Mouse (Mus musculus) adrenal gland, adult 2 months (tissue): ENCODE results near the gene 6030408B16Rik. TPM values are rescaled to one million over a fixed set of nuclear protein-coding genes. Genes with fewer than 3 reads are reported as not detected.

Experiments
- DNase-seq: peaks from one replicate; pipeline ENCODE4 v3.0.0; 2021
- polyA plus RNA-seq: library from polyadenylated mRNA; depleted of rRNA; stranded (reverse); fragments of >200 nt; gene quantifications from 2 replicates; pipeline ENCODE4 v1.2.3, GENCODE M21; 2012
- total RNA-seq, 2 experiments: library from RNA; stranded (reverse); gene quantifications; 2 replicates each; pipeline ENCODE4 v1.2.3; 2021

6030408B16Rik gene
- total and polyA plus RNA-seq, 3 experiments = 0.40 to 2.0 (median 0.52) TPM

DNA sequence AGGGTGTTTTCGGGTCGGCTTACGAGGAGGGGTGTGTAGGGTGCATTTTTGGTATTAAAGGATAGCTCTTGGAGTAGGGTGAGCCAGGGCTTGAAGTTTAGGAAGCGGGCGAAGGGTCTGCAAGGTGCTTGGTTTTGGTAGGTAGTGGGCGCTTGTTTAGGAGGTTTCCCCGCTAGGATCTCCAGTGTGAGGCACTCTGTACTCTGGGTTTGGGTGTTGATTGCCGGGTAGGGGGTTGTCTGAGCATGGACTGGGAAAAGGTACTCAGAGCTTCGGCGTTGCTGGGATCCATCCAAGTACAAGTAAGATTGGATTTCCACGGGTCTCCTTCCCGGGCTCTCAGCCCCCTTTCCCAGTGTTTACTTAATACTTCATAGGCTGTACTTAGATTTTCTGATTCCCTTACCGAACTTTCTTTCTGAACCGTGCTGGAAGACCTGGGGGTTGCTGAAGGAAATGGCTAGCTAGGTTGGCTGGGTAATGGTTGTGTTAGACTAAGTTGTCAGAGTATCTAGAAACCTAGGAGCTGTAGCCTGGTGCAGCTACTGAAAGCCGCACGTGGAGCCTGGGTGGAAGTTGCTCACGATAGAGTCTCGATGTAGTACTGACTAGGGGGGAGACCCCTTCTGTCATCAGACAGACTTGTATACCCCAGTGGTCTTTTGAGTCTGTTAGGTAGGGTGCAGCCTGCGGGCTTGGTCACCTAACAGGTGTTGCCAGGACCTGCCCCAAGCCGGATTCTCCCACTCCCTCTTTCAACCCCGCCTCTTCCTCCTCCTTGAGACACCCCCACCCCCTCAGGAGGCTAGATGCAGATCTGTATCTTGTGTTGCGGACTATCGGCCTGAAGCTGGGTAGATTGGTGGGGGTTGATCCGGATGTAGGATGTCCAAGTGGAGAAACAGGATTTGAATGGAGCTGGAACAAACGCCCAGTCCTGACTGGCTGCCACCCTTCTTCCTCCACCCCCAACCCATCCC, 25.7 kb upstream of the 6030408B16Rik start:
- DNase-seq = peak; percentile 60

- no peak for DNase-seq
Measured at GRCm38 (mm10) chr15:101270101-101270820, 22.8 kb upstream of the 6030408B16Rik start.

DNA sequence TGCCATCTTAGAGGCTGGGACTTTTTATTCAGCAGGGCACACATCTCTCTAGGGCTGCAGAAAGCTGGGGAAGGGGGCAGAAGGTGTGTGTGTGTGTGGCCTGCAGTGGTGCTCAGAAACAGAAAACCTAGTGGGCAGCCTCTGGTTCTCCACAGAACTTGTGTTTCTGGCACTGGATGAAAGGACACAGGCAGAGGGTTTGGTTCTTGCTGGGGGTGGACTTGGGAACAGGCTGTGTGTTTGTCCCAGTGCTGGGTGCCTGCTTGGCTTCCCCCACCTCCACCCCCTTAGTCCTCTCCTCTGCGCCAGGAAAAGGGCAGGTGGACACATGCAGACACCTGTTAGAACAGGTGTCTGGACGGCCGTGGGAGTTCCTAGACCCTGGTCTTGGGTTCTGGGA, 21.9 kb upstream of the 6030408B16Rik start:
- DNase-seq = no peak

DNA sequence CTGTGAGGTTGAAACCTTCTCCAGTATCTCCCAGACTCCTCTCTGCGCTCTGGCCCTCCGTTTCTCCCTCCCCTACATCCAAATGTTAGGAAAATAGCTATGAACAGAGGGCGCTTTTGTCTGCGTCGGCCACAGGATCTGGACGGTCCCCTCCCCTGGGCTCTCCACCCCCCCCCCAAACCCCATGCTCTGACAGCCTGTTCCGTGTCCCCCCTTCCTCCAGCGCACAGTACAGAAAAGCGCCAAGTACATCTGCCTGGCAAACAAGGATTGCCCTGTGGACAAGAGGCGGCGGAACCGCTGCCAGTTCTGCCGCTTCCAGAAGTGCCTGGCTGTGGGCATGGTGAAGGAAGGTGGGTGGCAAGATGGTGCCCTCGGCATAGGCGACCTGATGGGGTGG, 21.5 kb upstream of the 6030408B16Rik start:
- DNase-seq = peak; percentile 7

DNA sequence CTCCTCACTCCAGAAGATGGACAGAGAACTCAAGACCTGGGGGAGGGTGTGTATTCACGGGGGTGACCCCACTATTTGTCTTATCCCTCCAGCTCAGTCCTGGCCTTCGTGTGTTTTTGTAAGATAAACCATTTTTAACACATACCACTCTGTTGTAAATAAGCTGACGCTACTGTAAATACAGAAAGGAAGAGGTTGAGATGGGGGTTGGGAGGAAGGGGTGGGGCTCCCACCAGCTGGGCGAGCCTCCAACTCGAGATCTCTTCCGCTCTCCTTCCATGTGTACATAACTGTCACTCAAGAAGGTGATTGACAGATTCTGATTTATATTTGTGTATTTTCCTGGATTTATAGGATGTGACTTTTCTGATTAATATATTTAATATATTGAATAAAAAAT, 18.6 kb upstream of the 6030408B16Rik start:
- peak; percentile 1 for DNase-seq

GRCm38 (mm10) chr15:101277351-101277899, 15.6 kb upstream of the 6030408B16Rik start:
- peak; percentile 17 for DNase-seq

- DNase-seq = peak; percentile 64
Measured at GRCm38 (mm10) chr15:101278589-101278988, 14.4 kb upstream of the 6030408B16Rik start.

- DNase-seq = peak; percentile 95
Measured at GRCm38 (mm10) chr15:101279430-101279999, 13.5 kb upstream of the 6030408B16Rik start.

DNA sequence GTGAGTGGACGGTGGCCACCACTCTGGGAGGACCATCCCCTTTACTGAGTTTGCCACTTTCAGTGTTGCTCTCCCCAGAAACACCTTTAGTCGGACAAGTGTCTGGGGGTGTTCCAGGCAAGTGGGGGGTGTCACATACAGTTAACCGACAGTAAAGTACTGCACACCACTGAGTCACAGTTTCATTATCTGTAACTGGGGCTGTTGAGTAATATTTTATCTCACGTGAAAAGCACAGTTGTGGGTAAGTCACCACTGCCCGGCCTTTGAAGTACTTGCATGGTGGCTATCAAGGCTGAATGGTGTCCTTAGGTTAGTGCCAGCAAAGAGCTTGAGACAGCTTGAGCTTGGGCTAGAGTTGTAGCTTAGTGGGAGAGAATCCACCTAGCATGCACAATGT, 10.5 kb upstream of the 6030408B16Rik start:
- peak; percentile 84 for DNase-seq

DNA sequence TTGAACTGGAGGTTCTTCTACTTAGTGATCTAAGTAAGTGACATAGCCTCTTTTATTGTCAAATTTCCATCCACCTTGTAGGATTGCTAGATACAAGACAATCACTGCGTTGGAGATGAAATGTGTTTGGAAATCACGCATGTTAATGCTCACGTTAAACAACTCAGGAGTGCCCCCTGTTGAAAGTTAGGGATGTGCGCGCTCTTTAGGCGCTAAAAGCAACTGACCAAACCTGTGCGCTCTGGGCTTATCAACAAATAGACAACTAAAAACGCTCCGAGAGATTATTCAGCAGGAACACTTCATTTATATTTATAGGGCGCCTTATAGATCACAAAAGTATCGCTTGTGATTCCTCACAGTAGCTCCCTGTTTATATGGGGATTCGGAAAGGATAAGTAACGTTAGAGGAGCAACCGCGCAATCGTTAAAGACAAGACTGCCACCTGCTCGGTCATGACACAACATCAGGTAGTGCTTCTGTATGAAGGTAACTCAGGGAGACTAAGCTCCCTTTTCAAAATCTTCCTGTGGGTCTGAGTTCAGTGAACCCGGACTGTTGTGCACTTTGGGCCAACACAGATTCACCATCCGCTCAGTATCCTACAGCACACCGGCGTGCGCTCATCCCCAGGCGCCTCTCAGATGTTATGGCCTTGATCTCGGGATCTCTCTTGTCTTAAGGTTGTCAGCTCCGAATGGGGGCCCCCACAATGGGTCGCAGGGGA, 9.7 kb upstream of the 6030408B16Rik start:
- peak; percentile 72 for DNase-seq

DNA sequence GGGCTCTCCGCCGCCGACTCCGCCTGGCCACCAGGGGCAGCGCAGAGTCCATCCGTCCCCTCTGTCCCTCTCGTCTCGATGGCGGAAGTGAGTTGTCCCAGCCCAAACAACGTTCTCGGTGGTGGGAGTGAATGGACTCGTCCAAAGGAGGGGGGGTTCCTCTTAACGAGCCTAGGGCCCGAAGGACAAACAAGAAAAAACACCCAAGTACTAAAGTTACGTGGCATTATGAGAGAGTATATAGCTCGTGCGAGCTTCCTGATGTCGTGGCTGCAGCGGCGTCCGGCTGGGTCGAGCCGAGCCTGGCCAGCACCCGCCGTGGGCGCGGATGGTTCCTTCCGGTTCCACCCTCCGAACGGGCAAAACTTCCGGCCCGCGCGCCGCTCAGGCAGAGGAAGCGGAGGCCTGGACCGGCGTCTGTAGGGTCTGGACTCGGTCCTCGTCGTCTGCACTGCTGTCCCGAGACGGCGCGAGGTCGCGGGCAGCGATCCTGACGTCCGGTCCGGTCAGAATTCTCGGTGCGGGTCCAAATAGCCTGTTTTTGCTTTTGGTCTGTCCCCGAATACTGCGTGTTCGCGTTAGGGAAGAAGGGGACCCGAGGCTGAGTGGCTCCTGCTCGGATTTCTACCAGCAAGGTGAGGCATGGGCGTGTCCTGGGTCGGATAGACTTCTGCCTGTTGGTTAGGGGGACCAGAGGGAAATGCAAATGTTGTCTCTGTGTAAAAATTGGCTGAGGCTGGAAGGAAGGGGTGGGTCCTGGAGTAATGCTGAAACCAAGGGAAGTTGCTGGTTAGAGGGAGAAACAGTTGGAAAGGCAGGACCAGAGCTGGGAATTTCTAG, 8.9 kb upstream of the 6030408B16Rik start, which contains the start of gene Atg101:
Gene Atg101, plus strand, starts transcription at position 362 of the 840 bp plus-strand sequence.
- peak; percentile 92 for DNase-seq

GRCm38 (mm10) chr15:101286129-101286770, 6.8 kb upstream of the 6030408B16Rik start:
- DNase-seq = peak; percentile 44

DNA sequence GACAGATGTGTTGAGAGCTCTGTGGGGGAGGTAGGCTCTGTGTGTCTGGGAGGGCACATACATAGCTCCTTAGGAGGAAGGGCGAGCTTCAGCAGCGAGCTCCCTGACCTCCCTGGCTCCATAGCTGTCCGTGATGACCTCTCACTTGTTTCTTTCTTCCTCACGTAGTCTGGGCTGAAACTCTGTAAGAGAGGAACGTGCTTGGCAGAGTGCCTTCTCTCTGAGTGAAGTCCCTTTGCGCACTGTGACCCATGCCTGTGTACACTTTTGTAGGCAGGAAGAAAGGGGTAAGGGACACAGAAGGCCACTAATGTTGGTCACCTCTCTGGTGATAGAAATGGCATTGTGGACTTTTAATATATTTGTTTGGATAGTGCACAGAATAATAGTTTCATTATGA, 5.7 kb upstream of the 6030408B16Rik start:
- peak; percentile 14 for DNase-seq

DNA sequence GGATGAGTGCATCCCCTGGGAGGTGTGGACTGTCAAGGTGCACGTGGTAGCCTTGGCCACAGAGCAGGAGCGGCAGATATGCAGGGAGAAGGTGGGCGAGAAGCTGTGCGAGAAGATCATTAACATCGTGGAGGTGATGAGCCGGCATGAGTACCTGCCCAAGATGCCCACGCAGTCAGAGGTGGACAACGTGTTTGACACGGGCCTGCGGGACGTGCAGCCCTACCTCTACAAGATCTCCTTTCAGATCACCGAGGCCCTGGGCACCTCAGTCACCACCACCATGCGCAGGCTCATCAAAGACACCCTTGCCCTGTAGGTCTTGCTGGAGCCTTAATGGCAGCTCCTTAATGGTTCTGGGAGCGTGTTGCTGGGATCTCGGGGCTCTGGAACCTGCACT, 2.7 kb upstream of the 6030408B16Rik start:
- no peak for DNase-seq

DNA sequence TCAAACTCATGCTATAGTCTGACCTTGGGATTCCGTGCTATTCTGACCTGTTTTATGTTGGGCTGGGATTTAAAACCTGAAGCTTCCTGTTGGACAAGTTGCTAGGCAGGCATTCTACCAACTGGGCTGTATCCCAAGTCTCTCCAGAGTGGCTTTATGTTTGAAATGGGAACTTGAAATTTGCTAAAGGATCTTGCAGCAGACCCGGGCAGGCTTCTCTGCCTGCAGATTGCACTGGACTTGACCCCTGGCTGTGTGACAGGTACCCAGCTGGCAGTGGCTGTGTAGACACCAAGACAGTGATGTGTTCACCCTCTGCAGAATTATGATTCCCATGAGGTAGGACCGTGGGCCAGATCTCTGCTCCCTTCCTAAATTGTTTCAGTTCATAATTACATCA, 1.0 kb upstream of the 6030408B16Rik start:
- DNase-seq = no peak

DNA sequence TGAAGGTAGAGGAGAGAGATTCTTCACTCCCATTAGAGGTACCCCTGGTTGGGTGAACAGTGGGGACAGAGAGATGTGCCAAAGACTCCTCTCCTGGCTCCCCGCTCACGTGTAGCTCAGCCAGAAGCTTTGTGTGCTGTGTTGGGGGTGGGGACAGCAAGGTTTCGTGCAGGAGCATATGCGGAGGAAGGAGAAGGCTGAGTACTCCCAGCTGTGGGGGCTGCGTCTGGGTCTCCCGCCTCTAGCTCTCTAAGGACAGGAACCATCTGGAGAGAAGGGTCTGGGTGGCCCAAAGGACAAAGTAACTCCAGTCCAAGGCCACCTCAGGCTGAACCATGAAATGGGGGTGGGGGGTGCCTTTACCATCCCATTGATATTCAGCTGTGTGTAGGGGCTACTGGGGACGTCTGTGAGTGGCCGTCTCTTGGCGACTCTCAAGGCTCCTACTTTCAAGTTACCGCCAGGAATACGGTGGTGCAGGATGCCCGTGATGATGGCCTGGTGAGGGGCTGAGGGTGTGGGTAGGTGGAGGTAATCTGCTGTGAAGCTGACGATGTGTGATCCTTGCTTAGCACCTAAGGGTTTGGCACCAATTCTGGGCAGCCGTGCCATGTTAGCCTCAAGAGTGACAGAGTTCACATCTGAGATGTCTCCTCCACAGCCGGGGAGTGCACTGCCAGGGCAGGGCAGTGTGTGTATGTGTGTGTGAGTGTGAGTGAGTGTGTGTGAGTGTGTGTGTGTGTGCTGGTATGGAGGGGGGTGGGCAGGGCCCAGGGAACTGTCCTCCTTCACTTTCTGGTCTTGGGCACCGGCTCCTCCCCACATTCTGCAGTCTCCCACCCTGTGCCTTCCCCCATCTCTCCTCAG, 1.2 kb downstream of the 6030408B16Rik start:
- no peak for DNase-seq

DNA sequence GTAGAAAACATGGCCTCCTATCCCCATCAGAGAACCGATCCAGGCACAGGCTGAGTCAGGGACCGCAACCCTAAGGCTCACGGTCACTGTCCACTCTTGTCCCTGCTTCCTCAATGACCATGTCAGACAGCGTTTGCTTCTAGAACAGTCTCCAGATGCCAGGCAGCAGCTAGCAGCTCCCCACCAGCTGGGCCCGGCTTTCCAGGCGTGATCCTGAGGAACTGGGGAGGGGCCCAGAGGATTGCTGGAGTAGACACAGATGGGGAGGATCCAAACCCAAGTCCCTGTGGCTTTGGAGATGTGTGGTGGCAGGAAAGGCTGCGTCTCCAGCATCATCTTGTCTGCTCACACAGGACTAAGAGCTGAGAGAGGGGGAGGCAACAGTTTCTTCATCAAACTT, 2.1 kb downstream of the 6030408B16Rik start:
- DNase-seq = no peak

DNA sequence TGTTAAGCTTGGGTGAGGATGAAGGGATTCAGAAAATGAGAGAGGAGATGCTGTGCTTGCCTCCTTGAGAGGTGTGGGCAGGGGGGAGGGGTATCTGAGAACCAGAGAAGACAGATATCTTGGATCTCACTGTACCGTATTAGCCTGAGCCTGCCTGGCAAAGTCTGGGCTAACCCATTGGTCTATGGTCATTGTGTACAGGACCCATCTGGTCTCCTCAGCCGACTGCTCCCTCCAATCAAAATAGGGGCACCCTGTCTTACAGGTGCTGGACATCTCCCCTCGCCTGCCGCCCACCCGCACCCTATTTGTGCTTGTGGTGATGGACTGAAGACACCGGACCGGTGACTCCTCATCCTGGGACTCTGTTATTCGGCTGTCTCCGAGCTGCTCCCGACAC, 2.6 kb downstream of the 6030408B16Rik start:
- DNase-seq = no peak

GRCm38 (mm10) chr15:101296091-101296490, 3.1 kb downstream of the 6030408B16Rik start:
- no peak for DNase-seq
